Mouse (Mus musculus): Measurements from ENCODE around the gene Prps2.

DNA sequence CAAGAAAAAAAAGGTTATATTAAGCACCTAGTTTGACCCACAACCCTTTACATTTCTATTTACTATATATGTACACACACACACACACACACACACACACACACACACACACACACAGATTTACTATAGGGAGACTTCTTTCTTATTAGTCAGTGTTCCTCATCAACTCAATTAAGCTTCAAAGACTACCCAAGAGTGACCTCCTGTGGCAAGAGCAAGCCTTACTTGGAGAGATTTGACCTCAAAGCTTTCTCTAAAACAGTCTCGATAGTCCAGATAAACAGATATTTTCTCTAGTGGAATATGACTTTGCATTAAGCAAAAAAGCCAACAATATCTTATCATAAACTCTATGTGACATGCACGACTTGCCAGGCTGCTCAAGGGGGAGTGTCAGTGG is 25.1 kb downstream of the Prps2 start:
- peak in 1 of 2 experiments; percentile 75; a peak in 2 of 4 replicates for TF ChIP-seq CTCF (conservative IDR thresholded peaks at IDR 0.05 in 1 of 2, IDR thresholded peaks at IDR 0.05 in 1 of 2; ENCODE audit: low read depth in 2 of 2, low read length in 2 of 2)
- TF ChIP-seq EP300 (IDR thresholded peaks at IDR 0.05; ENCODE audit: low read length): no peak
- no peak for TF ChIP-seq E2F4 (IDR thresholded peaks at IDR 0.05; ENCODE audit: insufficient replicate concordance, low read depth, low read length)
- TF ChIP-seq MAX (IDR thresholded peaks at IDR 0.05; ENCODE audit: low read length): no peak
- TF ChIP-seq NELFE (IDR thresholded peaks at IDR 0.05; ENCODE audit: low read depth, low read length): no peak
- TF ChIP-seq MYC (IDR thresholded peaks at IDR 0.05; ENCODE audit: low read depth, low read length): no peak
- TF ChIP-seq SMC3 (IDR thresholded peaks at IDR 0.05; ENCODE audit: low read depth, low read length): peak; percentile 77

Measured in CH12.LX (cell line).